Mouse (Mus musculus) stomach, postnatal 0 days (tissue): ENCODE results near the gene Manba.

Experiments used
- CTCF ChIP-seq: IDR thresholded peaks from 2 replicates; pipeline ENCODE4 v1.5.1; 2016; ENCODE audit warnings: antibody characterized with exemption, low read depth, mild to moderate bottlenecking, moderate library complexity
- EP300 ChIP-seq: optimal IDR thresholded peaks from 2 replicates; pipeline ENCODE3; 2016; ENCODE audit warnings: antibody characterized with exemption

GRCm38 (mm10) chr3:135503160-135503559, 17.7 kb downstream of the Manba start:
- no peak for TF ChIP-seq CTCF
- no peak for TF ChIP-seq EP300
